Mouse (Mus musculus): ENCODE measurements around the gene Nrp1. TPM values are rescaled to one million over a fixed set of nuclear protein-coding genes. Genes with fewer than 3 reads are reported as not detected.

Nrp1 gene
- polyA plus RNA-seq, 1 experiment from 2014 or later, result 82.9 TPM

GRCm38 (mm10) chr8:128478017-128478416, 119.6 kb downstream of the Nrp1 start:
- H3K27me3 ChIP-seq (replicated peaks; ENCODE audit: control insufficient read depth, insufficient read depth, low read length), result no peaks in the 10 kb centered on the region
- no peak overlapping the region for H3K9ac ChIP-seq (ENCODE audit: low read depth, low read length)
- 81% methylated on average over 4 of the region's 4 CpGs for WGBS
- H3K27ac ChIP-seq (ENCODE audit: low read depth, low read length), result no peak overlapping the region
- no peaks in the 10 kb centered on the region for H3K9me3 ChIP-seq (ENCODE audit: control insufficient read depth, low read length)
- H3K4me2 ChIP-seq (ENCODE audit: low read length), result no peak overlapping the region
- no peaks in the 10 kb centered on the region; the same call in none of the 2 replicates for H3K36me3 ChIP-seq (ENCODE audit: control insufficient read depth, insufficient read depth, low read length)
- H3K4me1 ChIP-seq (ENCODE audit: control insufficient read depth, insufficient read depth, low read depth, low read length), result no peaks in the 10 kb centered on the region
- no peak overlapping the region for H3K4me3 ChIP-seq (ENCODE audit: low read length)
- ATAC-seq, result no peak

GRCm38 (mm10) chr8:128479309-128480013, 121.1 kb downstream of the Nrp1 start:
- H3K27me3 ChIP-seq (replicated peaks; ENCODE audit: control insufficient read depth, insufficient read depth, low read length), result no peaks in the 10 kb centered on the region
- H3K36me3 ChIP-seq (ENCODE audit: control insufficient read depth, insufficient read depth, low read length), result no peaks in the 10 kb centered on the region; the same call in none of the 2 replicates
- H3K9ac ChIP-seq (ENCODE audit: low read depth, low read length), result no peak overlapping the region
- H3K4me2 ChIP-seq (ENCODE audit: low read length), result no peak overlapping the region
- ATAC-seq, result no peak
- 70% methylated on average over 5 of the region's 5 CpGs for WGBS
- H3K9me3 ChIP-seq (ENCODE audit: control insufficient read depth, low read length), result no peaks in the 10 kb centered on the region
- no peak overlapping the region for H3K4me3 ChIP-seq (ENCODE audit: low read length)
- H3K4me1 ChIP-seq (ENCODE audit: control insufficient read depth, insufficient read depth, low read depth, low read length), result no peaks in the 10 kb centered on the region
- no peak overlapping the region for H3K27ac ChIP-seq (ENCODE audit: low read depth, low read length)

GRCm38 (mm10) chr8:128480896-128481665, 122.7 kb downstream of the Nrp1 start:
- Histone ChIP-seq H3K9me3 (ENCODE audit: control insufficient read depth, low read length) (no peaks in the 10 kb centered on the region), H3K27ac (ENCODE audit: low read depth, low read length) (no peak overlapping the region), H3K27me3 (replicated peaks; ENCODE audit: control insufficient read depth, insufficient read depth, low read length) (no peaks in the 10 kb centered on the region), H3K9ac (ENCODE audit: low read depth, low read length) (no peak overlapping the region), H3K4me2 (ENCODE audit: low read length) (no peak overlapping the region), H3K4me1 (ENCODE audit: control insufficient read depth, insufficient read depth, low read depth, low read length) (no peaks in the 10 kb centered on the region), H3K4me3 (ENCODE audit: low read length) (no peak overlapping the region), H3K36me3 (ENCODE audit: control insufficient read depth, insufficient read depth, low read length) (no peaks in the 10 kb centered on the region; the same call in none of the 2 replicates)
- 83% methylated on average over 8 of the region's 8 CpGs for WGBS
- ATAC-seq, result no peak

GRCm38 (mm10) chr8:128483344-128483743, 124.9 kb downstream of the Nrp1 start:
- no peak for ATAC-seq
- Histone ChIP-seq H3K27me3 (replicated peaks; ENCODE audit: control insufficient read depth, insufficient read depth, low read length) (no peaks in the 10 kb centered on the region), H3K27ac (ENCODE audit: low read depth, low read length) (no peak overlapping the region), H3K4me1 (ENCODE audit: control insufficient read depth, insufficient read depth, low read depth, low read length) (peaks cover 5% of the 10 kb centered on the region), H3K9me3 (ENCODE audit: control insufficient read depth, low read length) (no peaks in the 10 kb centered on the region), H3K9ac (ENCODE audit: low read depth, low read length) (no peak overlapping the region), H3K4me2 (ENCODE audit: low read length) (no peak overlapping the region), H3K36me3 (ENCODE audit: control insufficient read depth, insufficient read depth, low read length) (no peaks in the 10 kb centered on the region; the same call in 1 of the 2 replicates), H3K4me3 (ENCODE audit: low read length) (no peak overlapping the region)
- WGBS, result 75% methylated on average over 3 of the region's 3 CpGs

- 0 out of 2 replicates have a peak, but pooled peaks have one; percentile 14 for ATAC-seq
- Histone ChIP-seq H3K9me3 (ENCODE audit: control insufficient read depth, low read length) (no peaks in the 10 kb centered on the region), H3K4me2 (ENCODE audit: low read length) (no peak overlapping the region), H3K4me1 (ENCODE audit: control insufficient read depth, insufficient read depth, low read depth, low read length) (peaks cover 5% of the 10 kb centered on the region), H3K36me3 (ENCODE audit: control insufficient read depth, insufficient read depth, low read length) (no peaks in the 10 kb centered on the region; the same call in 1 of the 2 replicates), H3K4me3 (ENCODE audit: low read length) (no peak overlapping the region), H3K27me3 (replicated peaks; ENCODE audit: control insufficient read depth, insufficient read depth, low read length) (no peaks in the 10 kb centered on the region), H3K27ac (ENCODE audit: low read depth, low read length) (no peak overlapping the region), H3K9ac (ENCODE audit: low read depth, low read length) (no peak overlapping the region)
- WGBS, result 88% methylated on average over 1 of the region's 1 CpGs
Measured at GRCm38 (mm10) chr8:128484720-128485124, 126.3 kb downstream of the Nrp1 start.

GRCm38 (mm10) chr8:128486043-128486442, 127.6 kb downstream of the Nrp1 start:
- H3K4me2 ChIP-seq (ENCODE audit: low read length), result no peak overlapping the region
- no peak overlapping the region for H3K4me3 ChIP-seq (ENCODE audit: low read length)
- ATAC-seq, result no peak
- 83% methylated on average over 2 of the region's 2 CpGs for WGBS
- no peak overlapping the region for H3K9ac ChIP-seq (ENCODE audit: low read depth, low read length)
- H3K27ac ChIP-seq (ENCODE audit: low read depth, low read length), result no peak overlapping the region
- no peaks in the 10 kb centered on the region for H3K9me3 ChIP-seq (ENCODE audit: control insufficient read depth, low read length)
- H3K36me3 ChIP-seq (ENCODE audit: control insufficient read depth, insufficient read depth, low read length), result no peaks in the 10 kb centered on the region; the same call in 1 of the 2 replicates
- H3K4me1 ChIP-seq (ENCODE audit: control insufficient read depth, insufficient read depth, low read depth, low read length), result peaks cover 5% of the 10 kb centered on the region
- no peaks in the 10 kb centered on the region for H3K27me3 ChIP-seq (replicated peaks; ENCODE audit: control insufficient read depth, insufficient read depth, low read length)

GRCm38 (mm10) chr8:128487966-128488931, 129.8 kb downstream of the Nrp1 start:
- Histone ChIP-seq H3K4me3 (ENCODE audit: low read length) (no peak overlapping the region), H3K4me1 (ENCODE audit: control insufficient read depth, insufficient read depth, low read depth, low read length) (peaks cover 5% of the 10 kb centered on the region), H3K27ac (ENCODE audit: low read depth, low read length) (no peak overlapping the region), H3K36me3 (ENCODE audit: control insufficient read depth, insufficient read depth, low read length) (no peaks in the 10 kb centered on the region), H3K27me3 (replicated peaks; ENCODE audit: control insufficient read depth, insufficient read depth, low read length) (no peaks in the 10 kb centered on the region), H3K9me3 (ENCODE audit: control insufficient read depth, low read length) (no peaks in the 10 kb centered on the region), H3K4me2 (ENCODE audit: low read length) (no peak overlapping the region), H3K9ac (ENCODE audit: low read depth, low read length) (no peak overlapping the region)
- WGBS, result 23% methylated on average over 10 of the region's 10 CpGs
- ATAC-seq, result peak; percentile 21; the same call in 1 of the 2 replicates

GRCm38 (mm10) chr8:128489351-128489750, 130.9 kb downstream of the Nrp1 start:
- no peak overlapping the region for H3K4me3 ChIP-seq (ENCODE audit: low read length)
- no peaks in the 10 kb centered on the region for H3K27me3 ChIP-seq (replicated peaks; ENCODE audit: control insufficient read depth, insufficient read depth, low read length)
- H3K36me3 ChIP-seq (ENCODE audit: control insufficient read depth, insufficient read depth, low read length), result no peaks in the 10 kb centered on the region
- no peak overlapping the region for H3K9ac ChIP-seq (ENCODE audit: low read depth, low read length)
- no peak overlapping the region for H3K4me2 ChIP-seq (ENCODE audit: low read length)
- H3K4me1 ChIP-seq (ENCODE audit: control insufficient read depth, insufficient read depth, low read depth, low read length), result peaks cover 5% of the 10 kb centered on the region
- H3K9me3 ChIP-seq (ENCODE audit: control insufficient read depth, low read length), result no peaks in the 10 kb centered on the region
- WGBS, result 95% methylated on average over 1 of the region's 1 CpGs
- H3K27ac ChIP-seq (ENCODE audit: low read depth, low read length), result no peak overlapping the region
- ATAC-seq, result no peak

Data from hindbrain, embryonic 16.5 days (tissue).